Mouse (Mus musculus) bone marrow, adult 2 months (tissue): ENCODE data around the gene Orai1. TPM values are rescaled to one million over a fixed set of nuclear protein-coding genes. Genes with fewer than 3 reads are reported as not detected.

Experiments used
- H3K27ac ChIP-seq: fragments of 200-500 bp; 2 replicates; pipeline ENCODE4 v1.5.1; 2012; ENCODE audit warnings: low read depth, mild to moderate bottlenecking, control low read depth, inconsistent platforms, low read length; ENCODE audit not compliant: control insufficient read depth, poor library complexity, insufficient read depth
- H3K4me1 ChIP-seq: fragments of 200-500 bp; 2 replicates; pipeline ENCODE4 v1.6.1; 2011; ENCODE audit warnings: low read length; ENCODE audit not compliant: control insufficient read depth, insufficient read depth
- H3K4me3 ChIP-seq: fragments of 200-500 bp; replicated peaks from 2 replicates; pipeline ENCODE3; 2011; ENCODE audit warnings: mild to moderate bottlenecking, low read depth, low read length, control low read depth; ENCODE audit not compliant: control insufficient read depth
- CTCF ChIP-seq: fragments of 200-500 bp; IDR thresholded peaks from 2 replicates; pipeline ENCODE4 v1.5.1; 2011; ENCODE audit warnings: low read length, control low read depth; ENCODE audit not compliant: control insufficient read depth, insufficient read depth
- POLR2A ChIP-seq: fragments of 200-500 bp; IDR thresholded peaks from 2 replicates; pipeline ENCODE4 v1.6.1; 2011; ENCODE audit warnings: low read depth, mild to moderate bottlenecking, control low read depth, low read length, borderline replicate concordance; ENCODE audit not compliant: control insufficient read depth
- WGBS: fragments of 180-500 bp; shearing (Covaris S2); methylation state at CpG from one replicate; pipeline ENCODE4 v1.1.7; 2018; 5-methylcytosine and 5-hydroxymethylcytosine counted together
- polyA plus RNA-seq: library from polyadenylated mRNA; stranded (reverse); fragments of >200 nt; gene quantifications from 2 replicates; pipeline ENCODE4 v1.2.4, GENCODE M21; 2011; ENCODE audit warnings: low replicate concordance; ENCODE audit not compliant: missing spikeins, insufficient read depth, insufficient read length

The Orai1 gene
- polyA plus RNA-seq, 1 experiment: 30.8 TPM

DNA sequence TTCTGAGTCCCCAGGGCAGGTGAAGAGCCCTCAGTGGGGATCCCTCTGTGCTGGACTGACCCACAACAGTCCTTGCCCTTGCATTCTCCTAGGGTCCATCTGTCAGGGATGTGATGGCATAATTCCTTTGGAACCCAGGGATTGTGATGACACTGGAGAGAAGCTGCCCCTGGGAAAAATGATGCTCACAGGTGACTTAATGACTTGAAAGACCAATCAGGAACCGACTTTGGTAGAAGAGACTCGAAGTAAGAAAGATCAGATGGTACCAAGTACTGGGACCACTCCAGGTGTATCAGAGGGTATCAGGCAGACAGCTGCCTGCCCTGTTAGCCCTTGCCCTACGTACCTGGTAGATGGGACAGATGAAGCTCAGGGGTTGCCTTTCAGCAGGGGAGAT, 32.0 kb downstream of the Orai1 start, which contains the start of gene Morn3:
TSS of gene Morn3 (minus strand) at position 101 of the 400 bp plus-strand sequence.
- Histone ChIP-seq H3K27ac (no peak within 1 kb of the TSS), H3K4me1 (peaks cover 1% of the 10 kb centered on the region; the same call in 1 of the 2 replicates), H3K4me3 (no peak within 1 kb of the TSS)
- WGBS: 87% methylated on average over 3 of the region's 3 CpGs
- TF ChIP-seq POLR2A (no peak), CTCF (no peak)

GRCm38 (mm10) chr5:123049271-123049670, 34.4 kb downstream of the Orai1 start:
- peak overlapping the region; percentile 2 for H3K4me3 ChIP-seq
- peaks cover 1% of the 10 kb centered on the region; the same call in 1 of the 2 replicates for H3K4me1 ChIP-seq
- TF ChIP-seq POLR2A (no peak), CTCF (no peak)
- H3K27ac ChIP-seq: no peak overlapping the region
- 1% methylated on average over 12 of the region's 12 CpGs for WGBS

- H3K27ac ChIP-seq: no peak overlapping the region
- no peak overlapping the region for H3K4me3 ChIP-seq
- peaks cover 1% of the 10 kb centered on the region; the same call in 1 of the 2 replicates for H3K4me1 ChIP-seq
- no peak for TF ChIP-seq POLR2A
- 79% methylated on average over 9 of the region's 9 CpGs for WGBS
Measured at GRCm38 (mm10) chr5:123050918-123051317, 36.0 kb downstream of the Orai1 start.

- Histone ChIP-seq H3K27ac (no peak overlapping the region), H3K4me1 (peaks cover 1% of the 10 kb centered on the region; the same call in 1 of the 2 replicates), H3K4me3 (no peak overlapping the region)
- TF ChIP-seq POLR2A: no peak
- TF ChIP-seq CTCF: peak; percentile 32; the same call in 1 of the 2 replicates
- WGBS: 80% methylated on average over 5 of the region's 5 CpGs
Measured at GRCm38 (mm10) chr5:123051736-123052135, 36.9 kb downstream of the Orai1 start.

- peaks cover 4% of the 10 kb centered on the region; the same call in 1 of the 2 replicates for H3K4me1 ChIP-seq
- 8% methylated on average over 48 of the region's 48 CpGs for WGBS
Measured at GRCm38 (mm10) chr5:123057366-123058250, 42.7 kb downstream of the Orai1 start.

GRCm38 (mm10) chr5:123058251-123059102, 43.6 kb downstream of the Orai1 start:
- TF ChIP-seq POLR2A: no peak
- 13% methylated on average over 16 of the region's 16 CpGs for WGBS
- Histone ChIP-seq H3K4me1 (peaks cover 4% of the 10 kb centered on the region; the same call in 1 of the 2 replicates), H3K4me3 (peak overlapping the region; percentile 84), H3K27ac (peak overlapping the region; percentile 38)

More at GRCm38 (mm10) chr5:123057366-123058250, 42.7 kb downstream of the Orai1 start:
- peak overlapping the region; percentile 84 for H3K4me3 ChIP-seq
- H3K27ac ChIP-seq: peak overlapping the region; percentile 38
- TF ChIP-seq POLR2A (peak; percentile 87), CTCF (peak; percentile 36; the same call in 1 of the 2 replicates)

GRCm38 (mm10) chr5:123059757-123060520, 45.1 kb downstream of the Orai1 start:
- no peak for TF ChIP-seq POLR2A
- TF ChIP-seq CTCF: peak; percentile 50

More at GRCm38 (mm10) chr5:123059757-123060520, 45.1 kb downstream of the Orai1 start:
- 47% methylated on average over 14 of the region's 14 CpGs for WGBS
- Histone ChIP-seq H3K4me1 (peaks cover 4% of the 10 kb centered on the region; the same call in 1 of the 2 replicates), H3K4me3 (no peak overlapping the region), H3K27ac (no peak overlapping the region)
